Comparison of ENCODE assay signal across 34 mouse cellular contexts in genomic region chr9:106657592-106657991, GRCm38 (mm10). TPM values are rescaled to one million over a fixed set of nuclear protein-coding genes. Genes with fewer than 3 reads are reported as not detected.
DNase-seq lines count a peak whose midpoint lies in the region; ATAC-seq and TF ChIP-seq lines count a peak whose summit lies in the region.
"Had no signal": no experiment of that assay in that cellular context is flagged by ENCODE, and none has a peak within 500 bp of the region (broad histone marks: within the 10 kb centered on the region; RNA-seq: fewer than 3 reads in every experiment).

No protein-coding gene starts in this region.

- peaks cover 37% of the 10 kb centered on the region for H3K36me3 ChIP-seq in forebrain, embryonic 14.5 days (ENCODE audit: control insufficient read depth, insufficient read depth, low read length)
- peaks cover 39% of the 10 kb centered on the region for H3K36me3 ChIP-seq in forebrain, embryonic 10.5 days (replicated peaks)
- peaks cover 27% of the 10 kb centered on the region for H3K36me3 ChIP-seq in midbrain, embryonic 14.5 days (ENCODE audit: control insufficient read depth, insufficient read depth, low read length)

- TF ChIP-seq POLR2A in brain, embryonic 14.5 days (IDR thresholded peaks at IDR 0.05; ENCODE audit: borderline replicate concordance, extremely low read depth, insufficient read depth, insufficient read length, poor library complexity, severe bottlenecking): no peak

- H3K9me3 ChIP-seq in forebrain, embryonic 14.5 days (replicated peaks; ENCODE audit: control insufficient read depth, low read length): no peaks in the 10 kb centered on the region
- no peaks in the 10 kb centered on the region for H3K9me3 ChIP-seq in forebrain, embryonic 10.5 days
- no peaks in the 10 kb centered on the region for H3K9me3 ChIP-seq in midbrain, embryonic 14.5 days (ENCODE audit: control insufficient read depth, low read length)
- H3K9me3 ChIP-seq: embryonic facial prominence, embryonic 13.5 days had no signal

- no peak for DNase-seq in forebrain, embryonic 14.5 days (ENCODE audit: low spot score)
- no peak for DNase-seq in forebrain, embryonic 10.5 days (ENCODE audit: extremely low spot score, low spot score)
- DNase-seq in layer of hippocampus, adult 2 months (ENCODE audit: low spot score in 2 of 2): no peak
- no peak for DNase-seq in layer of hippocampus, adult 9-10 months (ENCODE audit: low spot score)
- peak; percentile 29 for DNase-seq in brain, embryonic 14.5 days (ENCODE audit: low read depth)
- no peak for DNase-seq in midbrain, embryonic 14.5 days
- no peak for DNase-seq in right cerebral cortex, adult 18-20 months
- DNase-seq: adrenal gland, postnatal 25 days; cerebellum, adult 11 months; cerebellum, adult 9-11 months; embryo, embryonic 11 days; gastrocnemius, postnatal 14 days; heart, adult 11 months; kidney, adult 2 months; thymus, adult 2 months; thymus, postnatal 4 days had no signal

- H3K4me2 ChIP-seq in forebrain, embryonic 14.5 days (ENCODE audit: low read length): no peak overlapping the region
- H3K4me2 ChIP-seq in midbrain, embryonic 14.5 days (ENCODE audit: low read length): no peak overlapping the region
- H3K4me2 ChIP-seq: embryonic facial prominence, embryonic 13.5 days; heart, embryonic 11.5 days had no signal

- TF ChIP-seq CTCF in layer of hippocampus, adult 2 months (conservative IDR thresholded peaks at IDR 0.05): no peak
- no peak for TF ChIP-seq CTCF in brain, embryonic 14.5 days (IDR thresholded peaks at IDR 0.05; ENCODE audit: borderline replicate concordance, extremely low read depth, insufficient read depth, insufficient read length)

- H3K9ac ChIP-seq in forebrain, embryonic 14.5 days (ENCODE audit: low read length): no peak overlapping the region
- no peak overlapping the region for H3K9ac ChIP-seq in midbrain, embryonic 14.5 days (replicated peaks; ENCODE audit: low read length)
- H3K9ac ChIP-seq: embryonic facial prominence, embryonic 13.5 days had no signal

- WGBS in forebrain, embryonic 14.5 days: 45% methylated on average over 5 of the region's 5 CpGs
- WGBS in forebrain, embryonic 10.5 days: 46% methylated on average over 5 of the region's 5 CpGs
- WGBS in midbrain, embryonic 14.5 days: 46% methylated on average over 5 of the region's 5 CpGs

- 0 out of 2 replicates have a peak, but pooled peaks cover 10% of the 10 kb centered on the region for H3K27me3 ChIP-seq in forebrain, embryonic 14.5 days (replicated peaks; ENCODE audit: control insufficient read depth, insufficient read depth, low read length)
- peaks cover 45% of the 10 kb centered on the region for H3K27me3 ChIP-seq in forebrain, embryonic 10.5 days (ENCODE audit: poor library complexity, severe bottlenecking)
- 0 out of 2 replicates have a peak, but pooled peaks cover 5% of the 10 kb centered on the region for H3K27me3 ChIP-seq in midbrain, embryonic 14.5 days (ENCODE audit: control insufficient read depth, insufficient read depth, low read length)

- no peak overlapping the region for H3K4me3 ChIP-seq in forebrain, embryonic 14.5 days (ENCODE audit: low read depth, low read length)
- no peak overlapping the region for H3K4me3 ChIP-seq in forebrain, embryonic 10.5 days
- H3K4me3 ChIP-seq in layer of hippocampus, adult 2 months: no peak overlapping the region
- no peak overlapping the region for H3K4me3 ChIP-seq in midbrain, embryonic 14.5 days (replicated peaks; ENCODE audit: low read depth, low read length)
- H3K4me3 ChIP-seq: embryonic facial prominence, embryonic 13.5 days; erythroblast, embryonic 14.5 days had no signal

- no peaks in the 10 kb centered on the region for H3K4me1 ChIP-seq in forebrain, embryonic 14.5 days (ENCODE audit: control insufficient read depth, insufficient read depth, low read length)
- peaks cover 62% of the 10 kb centered on the region for H3K4me1 ChIP-seq in forebrain, embryonic 10.5 days
- H3K4me1 ChIP-seq in midbrain, embryonic 14.5 days (ENCODE audit: control insufficient read depth, insufficient read depth, low read length): peaks cover 9% of the 10 kb centered on the region; the same call in 1 of the 2 replicates

- peak overlapping the region; percentile 44; the same call in 1 of the 2 replicates for H3K27ac ChIP-seq in forebrain, embryonic 14.5 days (ENCODE audit: low read depth, low read length)
- H3K27ac ChIP-seq in forebrain, embryonic 10.5 days: no peak overlapping the region
- peak overlapping the region; percentile 87 for H3K27ac ChIP-seq in layer of hippocampus, adult 2 months
- 0 out of 2 replicates have a peak overlapping the region, but pooled peaks have one; percentile 55 for H3K27ac ChIP-seq in midbrain, embryonic 14.5 days (replicated peaks; ENCODE audit: low read depth, low read length)
- H3K27ac ChIP-seq: embryonic facial prominence, embryonic 13.5 days; kidney, postnatal 0 days; macrophage; stomach, postnatal 0 days had no signal

- no peak for ATAC-seq in forebrain, embryonic 14.5 days
- no peak for ATAC-seq in midbrain, embryonic 14.5 days (ENCODE audit: low FRiP score, low TSS enrichment)

RNA-seq across cellular contexts. Expression of gene Grm2, which starts 1.7 kb away (rescaled TPM):
- polyA plus RNA-seq in forebrain, embryonic 14.5 days (2014; fragmentation: Nextera tagmentation; extraction: Ambion mirVana): 6.7 and 10.4 TPM in 2 replicates
- 1.1 and 1.3 TPM in 2 replicates for polyA plus RNA-seq in forebrain, embryonic 10.5 days (2016; fragmentation: Nextera tagmentation; extraction: Ambion mirVana)
- total RNA-seq in layer of hippocampus, adult 2 months (2021): 10 to 100 TPM; 76.8 to 82.2 TPM
- polyA plus RNA-seq in brain, embryonic 14.5 days (2012; rRNA removed): 11.8 and 13.3 TPM in 2 replicates
- polyA plus RNA-seq in midbrain, embryonic 14.5 days (2014; fragmentation: Nextera tagmentation; extraction: Ambion mirVana): 11.7 and 13.9 TPM in 2 replicates
- total RNA-seq: adrenal gland, postnatal 25 days; gastrocnemius, postnatal 14 days; hematopoietic stem cell, adult 5-6 weeks; liver, adult 2 months had no signal
- polyA plus RNA-seq: erythroblast, embryonic 14.5 days; heart, embryonic 11.5 days; heart, postnatal 0 days; intestine, embryonic 14.5 days; kidney, adult 2 months; kidney, postnatal 0 days; liver, adult 2 months; liver, embryonic 16.5 days; lung, embryonic 16.5 days; macrophage; stomach, postnatal 0 days had no signal

RNA-seq across cellular contexts. Expression of gene Tex264, which starts 28.1 kb away (rescaled TPM):
- 41.3 and 52.1 TPM in 2 replicates for polyA plus RNA-seq in forebrain, embryonic 14.5 days (2014; fragmentation: Nextera tagmentation; extraction: Ambion mirVana)
- 25.6 and 26.5 TPM in 2 replicates for polyA plus RNA-seq in forebrain, embryonic 10.5 days (2016; fragmentation: Nextera tagmentation; extraction: Ambion mirVana)
- 10 to 100 TPM; 85.0 to 99.3 TPM for total RNA-seq in layer of hippocampus, adult 2 months (2021)
- 50.2 and 53.1 TPM in 2 replicates for polyA plus RNA-seq in brain, embryonic 14.5 days (2012; rRNA removed)
- 48.3 and 53.6 TPM in 2 replicates for polyA plus RNA-seq in midbrain, embryonic 14.5 days (2014; fragmentation: Nextera tagmentation; extraction: Ambion mirVana)

RNA-seq across cellular contexts. Expression of gene Iqcf6, which starts 31.2 kb away (rescaled TPM):
- polyA plus RNA-seq in forebrain, embryonic 14.5 days (2014; fragmentation: Nextera tagmentation; extraction: Ambion mirVana): not detected in 2 replicates
- polyA plus RNA-seq in forebrain, embryonic 10.5 days (2016; fragmentation: Nextera tagmentation; extraction: Ambion mirVana): not detected in 2 replicates
- not detected for total RNA-seq in layer of hippocampus, adult 2 months (2021)
- polyA plus RNA-seq in brain, embryonic 14.5 days (2012; rRNA removed): not detected in 2 replicates
- not detected in 2 replicates for polyA plus RNA-seq in midbrain, embryonic 14.5 days (2014; fragmentation: Nextera tagmentation; extraction: Ambion mirVana)
- total RNA-seq: adrenal gland, postnatal 25 days; ES-E14; gastrocnemius, postnatal 14 days; hematopoietic stem cell, adult 5-6 weeks; layer of hippocampus, postnatal 14 days; left cerebral cortex, postnatal 10 days; liver, adult 2 months had no signal
- polyA plus RNA-seq: embryonic facial prominence, embryonic 13.5 days; erythroblast, embryonic 14.5 days; heart, embryonic 11.5 days; heart, postnatal 0 days; intestine, embryonic 14.5 days; kidney, adult 2 months; kidney, postnatal 0 days; large intestine, adult 2 months; limb, embryonic 11.5 days; liver, adult 2 months; liver, embryonic 16.5 days; lung, embryonic 16.5 days; macrophage; neural tube, embryonic 14.5 days; stomach, postnatal 0 days; thymus, adult 2 months had no signal
